Mouse (Mus musculus) E14TG2a.4 (cell line): ENCODE measurements at regions not wholly inside any gene's neighbourhood (a gene's known extent, or its start where the extent isn't known, plus 50 kb on each side); places are given as distances from the start of the nearest gene placed in this dataset.

Experiments used
- CTCF ChIP-seq: conservative IDR thresholded peaks from 2 replicates; pipeline ENCODE4 v1.5.1; 2014; ENCODE audit warnings: low read length
- NANOG ChIP-seq: IDR thresholded peaks from 2 replicates; pipeline ENCODE4 v1.6.1; 2014; ENCODE audit warnings: borderline replicate concordance, low read length, mixed read lengths

- TF ChIP-seq CTCF (no peak), NANOG (no peak)
Measured at GRCm38 (mm10) chr11:52703391-52703790, 61.0 kb upstream of the Fstl4 start.
